Mouse (Mus musculus) heart, adult 2 months (tissue): Measurements from ENCODE around the gene Ampd3.

Experiments
- CTCF ChIP-seq: fragments of 200-600 bp; IDR thresholded peaks from 2 replicates; pipeline ENCODE4 v1.8.1; 2022; ENCODE audit warnings: antibody characterized with exemption, mild to moderate bottlenecking, moderate library complexity
- POLR2A ChIP-seq: fragments of 200-500 bp; IDR thresholded peaks from 2 replicates; pipeline ENCODE4 v1.6.1; 2011; ENCODE audit warnings: mild to moderate bottlenecking, low read depth, low read length, control low read depth; ENCODE audit not compliant: insufficient read depth

DNA sequence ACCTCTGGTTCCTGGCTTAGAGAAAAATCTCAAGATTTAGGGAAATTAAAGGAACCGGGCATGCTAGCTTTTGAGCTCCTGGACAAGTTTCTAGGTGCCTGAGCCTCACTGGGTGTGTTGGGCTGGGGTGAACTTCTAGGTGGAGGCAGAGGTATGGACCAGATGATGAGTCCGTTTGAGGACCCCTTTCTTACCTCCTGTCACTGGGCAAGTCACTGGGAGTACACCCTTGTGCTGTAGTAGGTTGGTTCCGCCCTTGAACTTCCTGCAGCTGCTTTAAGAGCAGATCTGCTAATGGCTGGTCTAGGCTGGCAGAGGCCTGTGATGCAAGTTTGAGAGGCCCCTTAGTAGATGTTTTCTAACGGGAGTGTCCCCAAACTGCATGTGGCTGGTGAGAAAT, 1.1 kb downstream of the Ampd3 start:
- peak; percentile 63 for TF ChIP-seq POLR2A
- TF ChIP-seq CTCF: no peak
